Mouse (Mus musculus): ENCODE measurements around the gene Slc44a3.

Gene Slc44a3

GRCm38 (mm10) chr3:121504927-121505487 is 27.2 kb downstream of the Slc44a3 start:
- in situ Hi-C loops (cut with MboI, MseI), result loop anchor here (5.0 kb wide), 2 partner anchors 198 to 338 kb away; no protein-coding TSS in a partner anchor

- in situ Hi-C loops (cut with MboI, MseI), result loop anchor here (5.0 kb wide), 2 partner anchors 193 to 333 kb away; no protein-coding TSS in a partner anchor
These were observed 31.5 kb downstream of the Slc44a3 start for GRCm38 (mm10) chr3:121500734-121501133.

- in situ Hi-C loops (cut with MboI, MseI), result loop anchor here (5.0 kb wide), 2 partner anchors 193 to 333 kb away; no protein-coding TSS in a partner anchor
These were observed 32.0 kb downstream of the Slc44a3 start for GRCm38 (mm10) chr3:121500225-121500624.

- in situ Hi-C loops (cut with MboI, MseI), result loop anchor here (5.0 kb wide), 1 partner anchor 62 kb away; no protein-coding TSS in a partner anchor
These were observed 38.2 kb downstream of the Slc44a3 start for GRCm38 (mm10) chr3:121493997-121494421.

GRCm38 (mm10) chr3:121492026-121492425 is 40.2 kb downstream of the Slc44a3 start:
- in situ Hi-C loops (cut with MboI, MseI), result loop anchor here (5.0 kb wide), 1 partner anchor 60 kb away; no protein-coding TSS in a partner anchor

GRCm38 (mm10) chr3:121490941-121491340 is 41.3 kb downstream of the Slc44a3 start:
- in situ Hi-C loops (cut with MboI, MseI), result loop anchor here (5.0 kb wide), 1 partner anchor 59 kb away; no protein-coding TSS in a partner anchor

GRCm38 (mm10) chr3:121489462-121490118 is 42.6 kb downstream of the Slc44a3 start:
- in situ Hi-C loops (cut with MboI, MseI), result loop anchor here (5.0 kb wide), 1 partner anchor 57 kb away; no protein-coding TSS in a partner anchor

- in situ Hi-C loops (cut with MboI, MseI), result no loop called here
These were observed 47.0 kb downstream of the Slc44a3 start for GRCm38 (mm10) chr3:121485201-121485600.

GRCm38 (mm10) chr3:121483266-121484161 is 48.7 kb downstream of the Slc44a3 start:
- in situ Hi-C loops (cut with MboI, MseI), result no loop called here

- in situ Hi-C loops (cut with MboI, MseI), result no loop called here
These were observed 50.6 kb downstream of the Slc44a3 start for GRCm38 (mm10) chr3:121481564-121481963.

GRCm38 (mm10) chr3:121480961-121481436 is 51.2 kb downstream of the Slc44a3 start:
- in situ Hi-C loops (cut with MboI, MseI), result no loop called here

GRCm38 (mm10) chr3:121480030-121480960 is 51.9 kb downstream of the Slc44a3 start:
- in situ Hi-C loops (cut with MboI, MseI), result no loop called here

- in situ Hi-C loops (cut with MboI, MseI), result no loop called here
These were observed 57.5 kb downstream of the Slc44a3 start for GRCm38 (mm10) chr3:121474738-121475137.

- in situ Hi-C loops (cut with MboI, MseI), result no loop called here
These were observed 60.5 kb downstream of the Slc44a3 start for GRCm38 (mm10) chr3:121471703-121472102.

GRCm38 (mm10) chr3:121469185-121469975 is 62.8 kb downstream of the Slc44a3 start:
- in situ Hi-C loops (cut with MboI, MseI), result no loop called here

- in situ Hi-C loops (cut with MboI, MseI), result no loop called here
These were observed 64.1 kb downstream of the Slc44a3 start for GRCm38 (mm10) chr3:121468136-121468535.

GRCm38 (mm10) chr3:121467094-121467552 is 65.1 kb downstream of the Slc44a3 start:
- in situ Hi-C loops (cut with MboI, MseI), result no loop called here

- in situ Hi-C loops (cut with MboI, MseI), result no loop called here
These were observed 66.4 kb downstream of the Slc44a3 start for GRCm38 (mm10) chr3:121465795-121466194.

GRCm38 (mm10) chr3:121464733-121465305 is 67.4 kb downstream of the Slc44a3 start:
- in situ Hi-C loops (cut with MboI, MseI), result no loop called here
